Mouse (Mus musculus): Measurements from ENCODE around the gene Galt. TPM values are rescaled to one million over a fixed set of nuclear protein-coding genes. Genes with fewer than 3 reads are reported as not detected.
"Not testable (repeated sequence)": the region's sequence is repeated elsewhere in the genome, so short reads cannot be mapped to it uniquely, and the experiment has no call there.

Gene Galt
- polyA plus RNA-seq, 1 experiment from 2014 or later: 53.9 TPM

- not testable (repeated sequence) for H3K36me3 ChIP-seq; H3K9ac ChIP-seq; H3K9me3 ChIP-seq; H3K4me3 ChIP-seq; H3K27ac ChIP-seq (replicated peaks); H3K27me3 ChIP-seq; ATAC-seq (ENCODE audit: low FRiP score, low read depth); H3K4me2 ChIP-seq; H3K4me1 ChIP-seq (replicated peaks)
- 42% methylated on average over 3 of the region's 3 CpGs for WGBS
Measured at GRCm38 (mm10) chr4:41783197-41783596, 28.2 kb downstream of the Galt start.

Other genes with a start within 250 kb of the Galt start
- 17.0 and 19.3 TPM in 2 replicates for gene 1110017D15Rik, start 237.9 kb upstream of the Galt start, polyA plus RNA-seq (2015; fragmentation: Nextera tagmentation; extraction: Ambion mirVana)
- gene Fam219a, start 185.7 kb upstream of the Galt start, polyA plus RNA-seq (2015; fragmentation: Nextera tagmentation; extraction: Ambion mirVana): 17.6 and 19.0 TPM in 2 replicates
- gene Dnaic1, start 185.5 kb upstream of the Galt start, polyA plus RNA-seq (2015; fragmentation: Nextera tagmentation; extraction: Ambion mirVana): 2.0 and 2.6 TPM in 2 replicates
- gene Enho, start 114.9 kb upstream of the Galt start, polyA plus RNA-seq (2015; fragmentation: Nextera tagmentation; extraction: Ambion mirVana): 106 and 122 TPM in 2 replicates
- 29.1 and 33.0 TPM in 2 replicates for gene Cntfr, start 58.1 kb upstream of the Galt start, polyA plus RNA-seq (2015; fragmentation: Nextera tagmentation; extraction: Ambion mirVana)
- gene Il11ra1, start 55.2 kb upstream of the Galt start, polyA plus RNA-seq (2015; fragmentation: Nextera tagmentation; extraction: Ambion mirVana): 39.4 and 41.6 TPM in 2 replicates
- 58.7 and 58.8 TPM in 2 replicates for gene Rpp25l, start 41.7 kb upstream of the Galt start, polyA plus RNA-seq (2015; fragmentation: Nextera tagmentation; extraction: Ambion mirVana)
- gene Dctn3, start 32.1 kb upstream of the Galt start, polyA plus RNA-seq (2015; fragmentation: Nextera tagmentation; extraction: Ambion mirVana): 298 and 299 TPM in 2 replicates
- gene Arid3c, start 24.1 kb upstream of the Galt start, polyA plus RNA-seq (2015; fragmentation: Nextera tagmentation; extraction: Ambion mirVana): 0.86 and 1.1 TPM in 2 replicates
- 78.5 and 79.3 TPM in 2 replicates for gene Sigmar1, start 929 bp downstream of the Galt start, polyA plus RNA-seq (2015; fragmentation: Nextera tagmentation; extraction: Ambion mirVana)
- 258 and 281 TPM in 2 replicates for gene Ccl27a, start 19.0 kb downstream of the Galt start, polyA plus RNA-seq (2015; fragmentation: Nextera tagmentation; extraction: Ambion mirVana)
- gene Gm21541, start 148.4 kb downstream of the Galt start, polyA plus RNA-seq (2015; fragmentation: Nextera tagmentation; extraction: Ambion mirVana): not detected in 2 replicates
- 11.2 and 11.5 TPM in 2 replicates for gene Gm20878, start 186.3 kb downstream of the Galt start, polyA plus RNA-seq (2015; fragmentation: Nextera tagmentation; extraction: Ambion mirVana)
- gene Fam205a4, start 210.8 kb downstream of the Galt start, polyA plus RNA-seq (2015; fragmentation: Nextera tagmentation; extraction: Ambion mirVana): 1.9 and 2.1 TPM in 2 replicates